Mouse (Mus musculus) heart, embryonic 11.5 days (tissue): ENCODE measurements around the gene Ccdc102a. TPM values are rescaled to one million over a fixed set of nuclear protein-coding genes. Genes with fewer than 3 reads are reported as not detected.
A peak's percentile ranks its signal among the peaks of the same experiment; 100 is the strongest.

Source experiments
- ATAC-seq: fragments of 200-750 bp; cut with Nextera tagmentation; replicated peaks from 2 replicates; pipeline ENCODE4 v1.8.0; 2017; ENCODE audit warnings: moderate library complexity; ENCODE audit not compliant: insufficient number of reproducible peaks, low FRiP score, low TSS enrichment
- H3K27ac ChIP-seq: fragments of 300-500 bp; sonication (generic); 2 replicates; pipeline ENCODE4 v1.5.1; 2014; ENCODE audit warnings: mild to moderate bottlenecking, low read depth, low read length
- H3K27me3 ChIP-seq: fragments of 300-500 bp; sonication (generic); 2 replicates; pipeline ENCODE4 v1.6.1; 2014; ENCODE audit warnings: mild to moderate bottlenecking, low read length, mixed read lengths; ENCODE audit not compliant: control insufficient read depth, insufficient read depth
- H3K36me3 ChIP-seq: fragments of 300-500 bp; sonication (generic); 2 replicates; pipeline ENCODE4 v1.6.1; 2014; ENCODE audit warnings: mild to moderate bottlenecking, low read length, moderate library complexity, mixed read lengths; ENCODE audit not compliant: control insufficient read depth, insufficient read depth
- H3K4me1 ChIP-seq: fragments of 300-500 bp; sonication (generic); 2 replicates; pipeline ENCODE4 v1.6.1; 2014; ENCODE audit warnings: low read length; ENCODE audit not compliant: control insufficient read depth, insufficient read depth
- H3K4me2 ChIP-seq: fragments of 300-500 bp; sonication (generic); 2 replicates; pipeline ENCODE4 v1.6.1; 2014; ENCODE audit warnings: mild to moderate bottlenecking, moderate library complexity
- H3K4me3 ChIP-seq: fragments of 300-500 bp; sonication (generic); 2 replicates; pipeline ENCODE4 v1.5.1; 2014; ENCODE audit warnings: low read depth, low read length
- H3K9ac ChIP-seq: fragments of 300-500 bp; sonication (generic); 2 replicates; pipeline ENCODE4 v1.6.1; 2014; ENCODE audit warnings: mild to moderate bottlenecking, low read depth, low read length, moderate library complexity
- H3K9me3 ChIP-seq: fragments of 300-500 bp; sonication (generic); replicated peaks from 2 replicates; pipeline ENCODE4 v1.6.1; 2016; ENCODE audit warnings: low read length; ENCODE audit not compliant: control insufficient read depth
- WGBS: fragments of 180-500 bp; shearing (Covaris S2); extraction: QIAGEN DNeasy Blood & Tissue Kit; methylation state at CpG from one replicate; pipeline ENCODE4 v1.1.7; 2014; ENCODE audit not compliant: insufficient replicate concordance; 5-methylcytosine and 5-hydroxymethylcytosine counted together
- polyA plus RNA-seq: library from polyadenylated mRNA; unstranded; fragments of >200 nt; fragmentation: Nextera tagmentation; extraction: Ambion mirVana; gene quantifications from 2 replicates; pipeline ENCODE4 v1.2.1, GENCODE M21; 2014

The Ccdc102a gene
- polyA plus RNA-seq, 1 experiment from 2014 or later: 24.8 TPM

DNA sequence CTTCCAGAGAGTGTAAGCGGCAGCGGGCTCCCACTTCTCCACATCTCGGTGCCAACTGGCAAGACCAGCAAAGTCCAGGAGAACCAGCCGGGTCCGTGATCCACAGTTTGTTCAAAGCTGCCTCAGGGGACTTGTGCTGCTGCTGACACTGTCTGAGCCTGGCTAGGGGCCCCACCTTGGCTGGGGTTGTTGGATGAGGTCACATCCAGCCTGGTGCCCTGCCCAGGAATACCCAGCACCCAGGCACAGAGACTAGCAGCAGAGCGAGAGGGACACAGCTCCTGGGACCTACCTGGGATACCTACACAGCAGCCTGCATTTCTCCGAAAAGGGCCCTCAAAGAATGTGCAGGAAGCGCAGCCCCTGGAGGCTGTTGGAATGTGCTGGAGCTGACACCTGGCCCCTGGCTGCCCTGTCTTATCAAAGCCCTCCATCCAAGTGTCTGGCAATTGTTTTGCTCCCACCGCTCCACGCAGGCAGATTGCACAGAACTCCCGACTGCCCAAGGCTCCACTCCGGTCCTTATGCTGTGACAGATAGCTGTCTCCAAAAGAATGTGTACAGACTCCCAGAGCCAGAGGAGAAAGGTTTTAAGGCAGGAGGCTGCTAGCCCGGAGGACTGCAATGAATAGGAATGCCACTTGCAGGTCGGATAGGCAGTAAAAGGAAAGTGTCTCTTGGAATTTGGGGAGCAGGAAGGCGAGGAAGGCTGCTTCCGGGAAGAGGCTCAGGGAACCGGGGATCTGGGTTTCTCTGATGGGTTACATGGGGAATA is 42.6 kb downstream of the Ccdc102a start:
- H3K9ac ChIP-seq: peak overlapping the region; percentile 89
- no peaks in the 10 kb centered on the region for H3K27me3 ChIP-seq
- peaks cover 50% of the 10 kb centered on the region for H3K4me1 ChIP-seq
- peak overlapping the region; percentile 93 for H3K4me2 ChIP-seq
- peak overlapping the region; percentile 82 for H3K4me3 ChIP-seq
- H3K27ac ChIP-seq: peak overlapping the region; percentile 85
- H3K36me3 ChIP-seq: no peaks in the 10 kb centered on the region
- H3K9me3 ChIP-seq: no peaks in the 10 kb centered on the region
- ATAC-seq: no peak
- WGBS: 4% methylated on average over 17 of the region's 17 CpGs

- Histone ChIP-seq H3K27ac (no peak overlapping the region), H3K4me3 (peak overlapping the region; percentile 82), H3K36me3 (no peaks in the 10 kb centered on the region), H3K27me3 (no peaks in the 10 kb centered on the region), H3K4me1 (peaks cover 59% of the 10 kb centered on the region), H3K9ac (peak overlapping the region; percentile 89; the same call in 1 of the 2 replicates), H3K4me2 (peak overlapping the region; percentile 93), H3K9me3 (no peaks in the 10 kb centered on the region)
- no peak for ATAC-seq
- WGBS: 9% methylated on average over 6 of the region's 6 CpGs
Measured at GRCm38 (mm10) chr8:94874358-94874757, 43.5 kb downstream of the Ccdc102a start.

GRCm38 (mm10) chr8:94872576-94872975 is 45.3 kb downstream of the Ccdc102a start:
- peak overlapping the region; percentile 22 for H3K4me3 ChIP-seq

DNA sequence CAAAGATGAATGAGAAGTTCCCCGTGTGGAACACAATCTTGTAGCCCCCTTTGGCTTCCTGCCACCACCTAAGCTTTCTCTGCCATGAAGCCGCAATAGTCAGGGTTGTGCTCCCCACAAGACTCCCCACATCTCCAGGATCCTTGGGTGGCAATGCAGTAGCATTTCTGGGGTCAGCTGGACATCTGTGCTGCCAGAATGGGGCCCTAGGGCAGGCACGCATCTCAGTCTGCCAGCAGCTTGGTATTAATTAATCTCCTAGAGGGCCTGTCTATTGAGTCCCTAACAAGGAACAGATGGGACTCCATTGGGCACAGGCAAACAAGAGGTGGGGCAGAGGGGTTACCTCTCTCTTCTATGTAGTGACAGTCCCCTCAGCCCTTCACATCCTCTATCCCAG is 45.7 kb downstream of the Ccdc102a start:
- peak overlapping the region; percentile 93 for H3K4me2 ChIP-seq
- H3K4me3 ChIP-seq: peak overlapping the region; percentile 22
- no peak overlapping the region; the same call in 1 of the 2 replicates for H3K27ac ChIP-seq
- 0 out of 2 replicates have a peak, but pooled peaks cover 3% of the 10 kb centered on the region for H3K36me3 ChIP-seq
- no peak overlapping the region for H3K9ac ChIP-seq
- no peaks in the 10 kb centered on the region for H3K27me3 ChIP-seq
- H3K9me3 ChIP-seq: no peaks in the 10 kb centered on the region
- ATAC-seq: no peak
- WGBS: 42% methylated on average over 3 of the region's 3 CpGs
- peaks cover 78% of the 10 kb centered on the region for H3K4me1 ChIP-seq

More at GRCm38 (mm10) chr8:94872576-94872975, 45.3 kb downstream of the Ccdc102a start:
- Histone ChIP-seq H3K36me3 (0 out of 2 replicates have a peak, but pooled peaks cover 3% of the 10 kb centered on the region), H3K9ac (no peak overlapping the region), H3K27ac (no peak overlapping the region), H3K9me3 (no peaks in the 10 kb centered on the region), H3K27me3 (no peaks in the 10 kb centered on the region), H3K4me1 (peaks cover 77% of the 10 kb centered on the region), H3K4me2 (peak overlapping the region; percentile 93)
- WGBS: 65% methylated on average over 2 of the region's 2 CpGs
- ATAC-seq: no peak

- Histone ChIP-seq H3K36me3 (peaks cover 10% of the 10 kb centered on the region; the same call in 1 of the 2 replicates), H3K4me1 (peaks cover 76% of the 10 kb centered on the region), H3K9me3 (no peaks in the 10 kb centered on the region), H3K4me2 (peak overlapping the region; percentile 93), H3K9ac (peak overlapping the region; percentile 63), H3K27me3 (no peaks in the 10 kb centered on the region), H3K4me3 (peak overlapping the region; percentile 37), H3K27ac (peak overlapping the region; percentile 66)
- 4% methylated on average over 7 of the region's 7 CpGs for WGBS
- peak; percentile 25; the same call in 1 of the 2 replicates for ATAC-seq
Measured at GRCm38 (mm10) chr8:94871108-94871894, 46.6 kb downstream of the Ccdc102a start.

DNA sequence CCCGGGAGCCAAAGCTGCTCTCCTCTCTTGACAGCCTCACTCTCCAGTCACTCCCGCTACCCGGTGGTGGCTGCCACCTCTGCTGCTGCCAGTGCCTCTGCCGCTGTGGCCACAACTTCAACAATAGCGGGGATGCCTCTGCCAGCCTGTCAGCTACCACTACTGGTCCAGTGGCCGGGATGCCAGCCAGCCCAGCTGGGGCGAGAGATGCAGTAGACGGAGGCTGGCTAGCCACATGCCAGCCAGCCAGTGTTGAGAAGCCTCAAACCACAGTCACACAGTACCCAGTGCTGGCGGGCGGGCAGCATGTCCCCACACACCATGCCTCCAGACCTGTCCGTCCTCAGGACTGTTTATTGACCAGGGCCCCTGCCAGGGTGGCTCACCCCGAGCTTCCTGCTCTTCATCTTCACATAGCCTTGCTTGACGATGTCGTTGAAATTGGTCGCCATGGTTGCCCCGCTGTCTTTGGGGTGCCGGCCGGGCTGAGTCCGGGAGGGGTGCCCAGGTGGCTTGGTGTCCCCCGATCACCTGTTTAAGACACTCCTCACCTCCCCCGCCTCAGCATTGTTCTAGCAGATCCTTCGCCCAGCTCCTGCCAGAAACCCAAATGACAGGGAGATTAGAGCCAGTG is 47.3 kb downstream of the Ccdc102a start:
- H3K9ac ChIP-seq: peak overlapping the region; percentile 63
- no peaks in the 10 kb centered on the region for H3K27me3 ChIP-seq
- peak overlapping the region; percentile 93 for H3K4me2 ChIP-seq
- 16% methylated on average over 22 of the region's 22 CpGs for WGBS
- H3K4me3 ChIP-seq: peak overlapping the region; percentile 37
- no peak for ATAC-seq
- peaks cover 17% of the 10 kb centered on the region for H3K36me3 ChIP-seq
- peaks cover 76% of the 10 kb centered on the region for H3K4me1 ChIP-seq
- H3K27ac ChIP-seq: no peak overlapping the region
- no peaks in the 10 kb centered on the region for H3K9me3 ChIP-seq

DNA sequence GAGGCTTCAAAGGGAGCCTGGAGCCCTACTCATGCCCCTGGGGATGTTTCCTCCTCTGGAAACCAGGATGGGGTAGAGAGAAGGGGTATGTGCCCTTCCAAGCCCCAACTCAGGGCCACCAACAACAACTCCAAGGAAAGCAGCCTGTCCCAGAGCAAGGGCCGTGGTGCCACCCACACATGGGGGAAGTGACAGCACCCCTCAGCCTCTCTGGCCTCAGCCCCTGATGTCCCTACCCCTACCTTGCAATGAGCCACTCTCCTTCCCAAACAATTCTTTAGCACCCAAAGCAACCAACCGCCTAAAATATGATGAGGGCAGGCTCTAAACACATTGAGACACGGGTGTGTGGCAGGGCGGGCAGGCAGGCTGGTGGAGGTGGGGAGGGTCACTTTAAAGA is 47.9 kb downstream of the Ccdc102a start:
- 30% methylated on average over 4 of the region's 4 CpGs for WGBS
- Histone ChIP-seq H3K4me3 (peak overlapping the region; percentile 37; the same call in 1 of the 2 replicates), H3K27ac (0 out of 2 replicates have a peak overlapping the region, but pooled peaks have one; percentile 17)

DNA sequence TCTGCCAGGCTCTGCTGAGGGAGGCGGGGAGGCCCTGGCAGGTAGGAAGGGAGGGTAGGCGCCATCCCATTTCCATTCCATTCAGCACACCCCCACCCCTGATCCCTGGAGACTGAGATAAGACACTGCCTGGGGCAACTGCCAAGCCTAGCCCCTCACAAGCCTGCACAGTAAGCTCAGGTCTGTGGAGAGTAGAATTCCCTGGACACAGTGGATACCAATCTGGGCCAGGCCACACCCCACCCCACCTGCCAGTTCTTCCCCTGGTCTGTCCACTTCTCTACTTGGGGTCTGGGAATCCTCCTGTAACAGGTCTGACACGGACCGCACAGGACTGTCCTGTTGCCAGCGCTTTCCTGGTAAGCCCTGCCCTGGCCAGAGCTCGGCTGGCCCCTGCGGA is 48.8 kb downstream of the Ccdc102a start:
- Histone ChIP-seq H3K4me3 (no peak overlapping the region), H3K9me3 (no peaks in the 10 kb centered on the region), H3K27me3 (no peaks in the 10 kb centered on the region), H3K4me1 (peaks cover 62% of the 10 kb centered on the region), H3K4me2 (peak overlapping the region; percentile 93), H3K36me3 (peaks cover 29% of the 10 kb centered on the region), H3K27ac (no peak overlapping the region), H3K9ac (no peak overlapping the region)
- ATAC-seq: no peak; the same call in 1 of the 2 replicates
- WGBS: 39% methylated on average over 7 of the region's 7 CpGs

More for the DNA sequence above, 47.9 kb downstream of the Ccdc102a start:
- Histone ChIP-seq H3K4me1 (peaks cover 71% of the 10 kb centered on the region), H3K36me3 (peaks cover 23% of the 10 kb centered on the region), H3K9me3 (no peaks in the 10 kb centered on the region), H3K4me2 (peak overlapping the region; percentile 93), H3K27me3 (no peaks in the 10 kb centered on the region), H3K9ac (peak overlapping the region; percentile 63; the same call in 1 of the 2 replicates)
- ATAC-seq: no peak
